Mouse (Mus musculus) C2C12 (cell line): Measurements from ENCODE around the gene Spta1. TPM values are rescaled to one million over a fixed set of nuclear protein-coding genes. Genes with fewer than 3 reads are reported as not detected.

Experiments used
- H3K27me3 ChIP-seq: one replicate; pipeline ENCODE4 v1.6.1; 2011; ENCODE audit not compliant: control insufficient read depth, insufficient read depth, insufficient read length
- H3K36me3 ChIP-seq: one replicate; pipeline ENCODE4 v1.6.1; 2011; ENCODE audit not compliant: control insufficient read depth, insufficient read depth
- H3K4me3 ChIP-seq: one replicate; pipeline ENCODE4 v1.5.1; 2011; ENCODE audit warnings: mild to moderate bottlenecking, control low read depth; ENCODE audit not compliant: poor library complexity, insufficient read depth, severe bottlenecking
- H3K79me2 ChIP-seq: one replicate; pipeline ENCODE4 v1.6.1; 2011; ENCODE audit not compliant: control insufficient read depth, insufficient read depth
- H3K79me3 ChIP-seq: one replicate; pipeline ENCODE4 v1.6.1; 2011; ENCODE audit warnings: low read depth, control low read depth
- H3ac ChIP-seq: one replicate; pipeline ENCODE3; 2011; ENCODE audit warnings: low read depth; ENCODE audit not compliant: control insufficient read depth, insufficient read length
- CEBPB ChIP-seq: IDR thresholded peaks from one replicate; pipeline ENCODE4 v1.6.1; 2011; ENCODE audit warnings: low read depth, mild to moderate bottlenecking, control low read depth, moderate library complexity
- CTCF ChIP-seq: IDR thresholded peaks from one replicate; pipeline ENCODE4 v1.5.1; 2011; ENCODE audit not compliant: control insufficient read depth, insufficient read depth, insufficient read length
- FOSL1 ChIP-seq: IDR thresholded peaks from one replicate; pipeline ENCODE4 v1.8.0; 2011; ENCODE audit warnings: mild to moderate bottlenecking, low read length; ENCODE audit not compliant: poor library complexity, insufficient read depth, severe bottlenecking
- MAX ChIP-seq: IDR thresholded peaks from one replicate; pipeline ENCODE4 v1.6.1; 2011; ENCODE audit warnings: mild to moderate bottlenecking, control low read depth
- MYOD1 ChIP-seq: IDR thresholded peaks from one replicate; pipeline ENCODE4 v1.6.1; 2011; ENCODE audit warnings: low read depth; ENCODE audit not compliant: control insufficient read depth, insufficient read length
- MYOG ChIP-seq: IDR thresholded peaks from one replicate; pipeline ENCODE4 v1.6.1; 2011; ENCODE audit not compliant: control insufficient read depth, insufficient read length; ENCODE audit errors: extremely low read depth
- USF1 ChIP-seq: IDR thresholded peaks from one replicate; pipeline ENCODE4 v1.6.1; 2011; ENCODE audit warnings: low read depth, mild to moderate bottlenecking, control low read depth, moderate library complexity
- polyA plus RNA-seq: library from polyadenylated mRNA; unstranded; fragments of >200 nt; fragmentation: generic; extraction: Trizol; gene quantifications from one replicate; pipeline ENCODE4 v1.2.1, GENCODE M21; 2012; ENCODE audit warnings: missing spikeins

Spta1 gene
- polyA plus RNA-seq, 1 experiment = not detected

- Histone ChIP-seq H3K27me3 (no peaks in the 10 kb centered on the region), H3K79me2 (no peaks in the 10 kb centered on the region)
- TF ChIP-seq CTCF (no peak), CEBPB (no peak), FOSL1 (no peak), MYOD1 (no peak)
Observed at GRCm38 (mm10) chr1:174239916-174240315, 67.3 kb downstream of the Spta1 start.

GRCm38 (mm10) chr1:174244621-174245020 is 72.0 kb downstream of the Spta1 start:
- no peaks in the 10 kb centered on the region for H3K36me3 ChIP-seq
- H3K4me3 ChIP-seq = no peak overlapping the region
- H3K79me2 ChIP-seq = no peaks in the 10 kb centered on the region
- H3ac ChIP-seq = no peak overlapping the region
- H3K79me3 ChIP-seq = no peaks in the 10 kb centered on the region
- H3K27me3 ChIP-seq = no peaks in the 10 kb centered on the region
- TF ChIP-seq CTCF (no peak), USF1 (no peak), CEBPB (no peak), FOSL1 (no peak), MYOD1 (no peak), MAX (no peak), MYOG (no peak)

More at GRCm38 (mm10) chr1:174239916-174240315, 67.3 kb downstream of the Spta1 start:
- Histone ChIP-seq H3K36me3 (no peaks in the 10 kb centered on the region), H3ac (no peak overlapping the region), H3K4me3 (no peak overlapping the region), H3K79me3 (no peaks in the 10 kb centered on the region)

GRCm38 (mm10) chr1:174246080-174246479 is 73.5 kb downstream of the Spta1 start:
- no peaks in the 10 kb centered on the region for H3K79me3 ChIP-seq
- no peaks in the 10 kb centered on the region for H3K27me3 ChIP-seq
- H3ac ChIP-seq = no peak overlapping the region
- no peak for TF ChIP-seq CEBPB
- TF ChIP-seq MYOD1 = no peak
- TF ChIP-seq CTCF = no peak
- H3K36me3 ChIP-seq = no peaks in the 10 kb centered on the region
- H3K4me3 ChIP-seq = no peak overlapping the region
- H3K79me2 ChIP-seq = no peaks in the 10 kb centered on the region

GRCm38 (mm10) chr1:174247170-174247569 is 74.6 kb downstream of the Spta1 start:
- Histone ChIP-seq H3K79me3 (no peaks in the 10 kb centered on the region), H3K4me3 (no peak overlapping the region), H3K79me2 (no peaks in the 10 kb centered on the region), H3ac (no peak overlapping the region), H3K27me3 (no peaks in the 10 kb centered on the region), H3K36me3 (no peaks in the 10 kb centered on the region)
- TF ChIP-seq MAX (no peak), CEBPB (no peak), FOSL1 (no peak), MYOD1 (no peak), USF1 (no peak), CTCF (no peak), MYOG (no peak)

GRCm38 (mm10) chr1:174250376-174250775 is 77.8 kb downstream of the Spta1 start:
- Histone ChIP-seq H3K79me3 (no peaks in the 10 kb centered on the region), H3K79me2 (no peaks in the 10 kb centered on the region), H3ac (no peak overlapping the region), H3K36me3 (no peaks in the 10 kb centered on the region), H3K4me3 (no peak overlapping the region), H3K27me3 (no peaks in the 10 kb centered on the region)
- TF ChIP-seq MYOD1 (no peak), MAX (no peak), MYOG (no peak)

GRCm38 (mm10) chr1:174251961-174252360 is 79.4 kb downstream of the Spta1 start, which contains the start of gene Olfr419:
TSS of gene Olfr419 (minus strand) at chr1:174252061.
- Histone ChIP-seq H3ac (no peak within 1 kb of the TSS), H3K27me3 (no peaks in the 10 kb centered on the region), H3K4me3 (no peak within 1 kb of the TSS), H3K36me3 (no peaks in the 10 kb centered on the region), H3K79me3 (no peaks in the 10 kb centered on the region), H3K79me2 (no peaks in the 10 kb centered on the region)
- TF ChIP-seq CTCF (no peak), CEBPB (no peak), USF1 (no peak), FOSL1 (no peak), MYOD1 (no peak), MAX (no peak), MYOG (no peak)
